Mouse (Mus musculus): Measurements from ENCODE around the gene Ugt1a7c.
"Not testable (repeated sequence)": the region's sequence is repeated elsewhere in the genome, so short reads cannot be mapped to it uniquely, and the experiment has no call there.

The Ugt1a7c gene

DNA sequence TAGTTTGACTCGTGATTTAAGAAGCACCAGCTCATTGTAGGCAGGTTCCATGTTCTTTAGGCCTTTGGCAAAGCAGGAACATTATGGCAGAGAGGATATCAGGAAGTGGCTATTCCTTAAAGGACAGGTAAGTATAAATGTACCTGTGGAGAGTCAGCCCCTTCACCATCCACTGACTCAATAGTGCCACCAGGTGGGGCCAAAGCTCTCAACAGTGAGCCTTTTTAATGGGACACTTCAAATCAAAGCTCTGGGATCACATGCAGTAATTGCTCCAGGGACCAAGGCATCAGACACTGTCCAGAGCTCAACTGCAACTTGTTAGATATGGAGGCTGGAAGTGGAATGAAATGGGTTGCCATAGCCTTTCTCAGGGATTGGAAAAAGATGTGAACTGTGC lies 26.7 kb downstream of the Ugt1a7c start:
- peak; percentile 55 for DNase-seq

DNA sequence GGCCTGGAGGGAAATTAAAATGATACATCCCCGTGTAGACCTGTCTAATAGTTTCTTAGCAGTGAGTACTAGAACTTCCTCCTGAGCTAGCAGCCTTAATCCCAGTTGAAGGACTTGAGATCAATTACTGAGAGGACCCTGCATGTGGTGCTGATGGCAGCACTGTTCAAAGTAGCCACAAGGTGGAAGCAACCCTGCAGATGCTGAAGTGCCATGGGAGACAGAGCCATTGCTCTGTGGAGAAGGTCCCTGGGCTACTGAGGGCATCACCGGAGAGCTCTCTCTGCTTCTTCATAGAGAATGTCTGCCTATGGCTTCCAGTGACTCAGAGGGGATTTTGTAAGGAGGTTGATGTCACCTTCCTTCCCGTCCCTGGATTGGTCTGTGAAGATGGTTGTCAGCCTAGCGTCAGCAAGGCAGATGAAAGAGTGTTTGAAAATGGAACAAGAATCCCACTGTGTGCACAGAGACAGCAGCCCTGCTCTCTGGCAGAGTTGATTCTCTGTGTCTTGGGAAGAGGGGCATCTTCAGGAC lies 31.0 kb downstream of the Ugt1a7c start:
- DNase-seq = not testable (repeated sequence)

DNA sequence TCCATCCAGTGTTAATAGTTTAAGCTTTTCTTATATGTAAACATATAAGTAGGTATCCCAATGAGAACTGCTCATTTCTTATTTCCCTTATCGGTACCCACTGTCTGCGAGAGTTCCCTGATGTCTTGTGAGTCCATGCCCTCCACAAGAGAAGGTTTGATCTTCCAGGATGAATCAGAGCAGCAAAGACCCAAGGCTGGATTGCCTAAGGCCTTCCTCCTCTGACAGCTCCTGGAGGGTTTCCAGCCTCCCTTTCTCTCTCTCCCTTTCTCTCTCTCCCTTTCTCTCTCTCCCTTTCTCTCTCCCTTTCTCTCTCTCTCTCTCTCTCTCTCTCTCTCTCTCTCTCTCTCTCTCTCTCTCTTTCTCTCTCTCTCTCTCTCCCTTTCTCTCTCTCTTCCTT lies 34.2 kb downstream of the Ugt1a7c start:
- not testable (repeated sequence) for DNase-seq

DNA sequence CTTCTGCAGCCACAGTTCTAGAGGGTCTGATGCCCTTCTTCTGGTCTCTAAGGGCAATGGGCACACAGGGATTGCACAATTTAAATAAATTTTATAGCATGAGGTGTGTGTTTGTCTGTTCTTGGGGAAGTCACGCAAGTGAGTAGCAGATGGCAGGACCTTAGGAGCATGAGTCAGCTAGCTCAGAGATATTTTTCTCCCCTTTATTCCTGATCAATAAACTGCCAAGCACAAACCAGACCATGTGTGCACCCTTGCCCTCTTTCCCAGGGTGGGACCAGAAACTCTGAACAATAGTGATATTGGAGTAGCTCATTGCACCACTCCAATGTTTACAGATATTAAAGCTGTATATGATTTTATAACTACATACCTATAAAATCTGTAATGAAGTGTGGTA lies 35.4 kb downstream of the Ugt1a7c start:
- DNase-seq = not testable (repeated sequence)

- DNase-seq = no peak
These were observed 39.1 kb downstream of the Ugt1a7c start for GRCm38 (mm10) chr1:88133908-88134456.

GRCm38 (mm10) chr1:88134457-88135011 lies 39.7 kb downstream of the Ugt1a7c start, which contains the start of gene Ugt1a6a:
Gene Ugt1a6a, plus strand, starts transcription at chr1:88134809.
- DNase-seq = peak; percentile 96

GRCm38 (mm10) chr1:88135229-88135904 lies 40.5 kb downstream of the Ugt1a7c start:
- not testable (repeated sequence) for DNase-seq

DNA sequence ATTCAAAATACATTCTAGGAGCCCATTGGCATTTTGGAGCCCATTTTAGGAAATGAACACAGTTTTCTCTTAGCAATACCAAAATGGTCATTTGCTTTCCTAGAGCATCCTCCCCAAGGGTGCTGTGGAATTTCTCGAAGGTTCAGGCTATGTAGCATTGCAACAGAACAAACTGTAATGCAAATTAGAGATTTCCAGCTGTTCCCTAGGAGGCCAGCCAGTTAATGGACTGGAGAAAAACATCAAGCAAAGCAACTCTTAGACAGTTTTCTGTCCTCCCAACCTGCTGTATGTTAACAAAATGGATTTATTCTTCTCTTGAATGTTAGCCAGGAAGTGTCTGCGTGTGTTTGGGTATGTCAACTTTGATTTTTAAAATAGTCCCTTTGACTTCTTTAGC lies 41.8 kb downstream of the Ugt1a7c start:
- no peak for DNase-seq

- DNase-seq = no peak
These were observed 42.4 kb downstream of the Ugt1a7c start for GRCm38 (mm10) chr1:88137264-88137663.

DNA sequence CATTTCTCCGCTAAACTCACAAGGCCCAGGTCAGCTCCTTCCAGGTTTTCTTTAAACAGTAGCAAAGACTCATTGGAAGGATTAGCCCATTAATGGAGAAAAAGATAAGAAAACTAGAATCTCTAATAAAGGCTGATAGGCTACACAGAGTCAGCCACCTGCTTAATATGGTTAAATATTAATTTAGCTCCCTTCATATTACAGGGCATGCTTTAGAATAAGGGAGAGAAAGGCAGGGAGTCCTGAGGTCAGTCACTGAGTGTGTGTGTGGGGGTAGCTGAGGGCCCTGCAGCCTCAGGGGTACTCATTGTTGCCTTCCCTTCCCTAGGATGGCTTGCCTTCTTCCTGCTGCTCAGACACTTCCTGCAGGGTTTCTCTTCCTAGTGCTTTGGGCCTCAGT lies 43.3 kb downstream of the Ugt1a7c start:
- no peak for DNase-seq

- DNase-seq = not testable (repeated sequence)
These were observed 45.6 kb downstream of the Ugt1a7c start for GRCm38 (mm10) chr1:88140492-88140891.

GRCm38 (mm10) chr1:88143966-88144675 lies 49.3 kb downstream of the Ugt1a7c start:
- DNase-seq = peak; percentile 89

DNA sequence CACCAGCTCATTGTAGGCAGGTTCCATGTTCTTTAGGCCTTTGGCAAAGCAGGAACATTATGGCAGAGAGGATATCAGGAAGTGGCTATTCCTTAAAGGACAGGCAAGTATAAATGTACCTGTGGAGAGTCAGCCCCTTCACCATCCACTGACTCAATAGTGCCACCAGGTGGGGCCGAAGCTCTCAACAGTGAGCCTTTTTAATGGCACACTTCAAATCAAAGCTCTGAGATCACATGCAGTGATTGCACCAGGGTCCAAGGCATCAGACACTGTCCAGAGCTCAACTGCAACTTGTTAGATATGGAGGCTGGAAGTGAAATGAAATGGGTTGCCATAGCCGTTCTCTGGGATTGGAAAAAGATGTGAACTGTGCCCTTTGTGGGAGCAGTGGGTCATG lies 50.4 kb downstream of the Ugt1a7c start:
- DNase-seq = not testable (repeated sequence)

DNA sequence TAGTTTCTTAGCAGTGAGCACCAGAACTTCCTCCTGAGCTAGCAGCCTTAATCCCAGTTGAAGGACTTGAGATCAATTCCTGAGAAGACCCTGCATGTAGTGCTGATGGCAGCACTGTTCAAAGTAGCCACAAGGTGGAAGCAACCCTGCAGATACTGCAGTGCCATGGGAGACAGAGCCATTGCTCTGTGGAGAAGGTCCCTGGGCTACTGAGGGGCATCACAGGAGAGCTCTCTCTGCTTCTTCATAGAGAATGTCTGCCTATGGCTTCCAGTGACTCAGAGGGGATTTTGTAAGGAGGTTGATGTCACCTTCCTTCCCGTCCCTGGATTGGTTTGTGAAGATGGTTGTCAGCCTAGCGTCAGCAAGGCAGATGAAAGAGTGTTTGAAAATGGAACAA lies 55.3 kb downstream of the Ugt1a7c start:
- not testable (repeated sequence) for DNase-seq

- DNase-seq = no peak
These were observed 63.6 kb downstream of the Ugt1a7c start for GRCm38 (mm10) chr1:88158430-88158829.

DNA sequence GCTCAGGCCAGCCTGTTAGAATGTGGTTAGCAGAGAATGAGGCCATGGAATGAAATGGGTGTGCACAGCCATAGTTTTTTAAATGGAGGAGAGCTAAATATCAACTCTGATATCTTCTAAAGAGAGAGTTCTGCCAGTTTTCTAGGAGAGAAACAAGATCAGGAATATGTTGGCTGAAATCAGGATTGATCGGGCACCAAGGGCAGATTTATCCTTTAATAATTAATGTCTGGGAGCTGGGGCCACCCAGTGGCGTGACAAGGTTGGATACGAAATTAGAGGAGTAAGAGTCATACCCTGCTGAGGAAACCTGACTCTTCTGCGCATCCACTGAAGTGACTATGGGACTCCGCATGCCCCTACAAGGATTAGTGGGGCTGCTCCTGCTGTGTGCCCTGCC lies 70.8 kb downstream of the Ugt1a7c start, which contains the start of gene Ugt1a5:
Ugt1a5 (plus strand) TSS at position 302 of the 400 bp plus-strand sequence.
- DNase-seq = no peak

DNA sequence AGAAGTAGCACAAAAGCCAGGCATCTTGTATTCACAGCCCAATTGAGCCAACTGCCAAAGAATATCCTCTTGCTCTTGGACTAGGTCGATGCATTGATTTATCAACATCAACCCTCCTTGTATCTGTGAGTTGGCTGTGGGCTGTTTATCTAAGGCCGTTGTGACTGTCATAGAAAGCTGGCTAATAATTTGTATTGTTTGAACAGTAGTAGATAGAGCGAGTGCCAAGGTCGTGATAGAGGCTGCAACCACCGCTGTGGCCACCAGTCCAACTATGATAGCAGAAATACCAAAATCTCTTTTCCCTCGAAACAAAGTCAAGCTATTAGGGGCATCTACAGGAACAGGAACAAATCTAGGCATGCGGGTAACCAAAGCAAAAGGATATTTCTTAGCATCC lies 77.3 kb downstream of the Ugt1a7c start:
- DNase-seq = not testable (repeated sequence)

DNA sequence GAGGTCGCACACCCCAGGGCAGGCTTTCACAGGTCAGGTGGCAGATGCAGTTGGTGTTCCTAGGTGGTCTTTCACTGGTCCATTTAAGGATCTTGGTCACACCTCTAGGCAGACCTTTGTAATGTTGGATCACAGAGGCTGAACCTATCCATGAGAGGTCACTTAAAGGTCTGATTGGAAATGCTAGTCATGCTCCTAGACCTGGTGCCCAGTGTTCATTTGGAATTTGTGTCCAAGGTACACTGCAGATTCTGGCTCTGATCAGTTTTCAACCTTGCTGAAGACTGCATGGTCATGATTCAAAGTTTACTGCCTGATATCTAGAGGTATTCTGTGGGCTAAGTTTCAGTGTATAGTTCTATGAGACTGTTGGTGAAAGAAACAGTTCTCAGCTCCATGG lies 84.8 kb downstream of the Ugt1a7c start:
- DNase-seq = peak; percentile 41

- DNase-seq = peak; percentile 55
These were observed 91.6 kb downstream of the Ugt1a7c start for GRCm38 (mm10) chr1:88186325-88186935.

DNA sequence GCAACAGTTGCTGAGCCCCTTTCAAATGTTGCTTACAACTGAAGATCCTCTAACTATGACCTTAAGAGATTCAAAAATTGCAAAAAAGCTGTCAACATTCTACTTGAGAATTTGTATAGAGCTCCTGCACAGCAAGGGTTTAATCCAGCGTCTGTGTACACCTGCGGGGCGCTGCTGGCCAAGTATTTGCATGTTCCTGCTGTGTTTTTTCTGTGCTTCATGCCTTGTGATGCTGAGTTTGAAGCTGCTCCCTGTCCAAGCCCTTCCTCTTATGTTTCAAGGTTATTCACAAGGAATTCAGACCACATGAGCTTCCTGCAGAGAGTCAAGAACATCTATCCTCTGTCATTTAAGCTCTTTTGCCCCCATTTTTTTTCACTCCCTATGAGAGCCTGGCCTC lies 97.3 kb downstream of the Ugt1a7c start:
- DNase-seq = peak; percentile 83

DNA sequence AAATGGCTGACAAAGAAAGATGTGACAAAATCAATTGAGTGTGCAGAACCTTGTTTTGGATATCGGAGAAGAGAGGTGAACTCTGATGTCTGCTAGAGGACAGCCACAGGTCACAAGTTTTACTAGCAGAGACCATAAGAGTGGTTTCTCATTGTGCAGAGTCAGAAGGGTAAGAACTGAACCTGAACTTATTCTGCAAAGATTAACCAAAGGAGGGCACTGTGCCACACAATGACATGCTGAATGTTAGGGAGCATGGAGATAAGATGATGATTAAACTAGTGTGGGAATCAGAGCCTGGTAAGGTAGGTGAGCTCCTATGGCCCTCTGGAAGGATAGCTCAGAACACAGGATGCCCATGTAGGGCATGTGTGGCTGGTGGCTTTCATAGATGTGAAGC lies 100.8 kb downstream of the Ugt1a7c start:
- DNase-seq = peak; percentile 45

DNA sequence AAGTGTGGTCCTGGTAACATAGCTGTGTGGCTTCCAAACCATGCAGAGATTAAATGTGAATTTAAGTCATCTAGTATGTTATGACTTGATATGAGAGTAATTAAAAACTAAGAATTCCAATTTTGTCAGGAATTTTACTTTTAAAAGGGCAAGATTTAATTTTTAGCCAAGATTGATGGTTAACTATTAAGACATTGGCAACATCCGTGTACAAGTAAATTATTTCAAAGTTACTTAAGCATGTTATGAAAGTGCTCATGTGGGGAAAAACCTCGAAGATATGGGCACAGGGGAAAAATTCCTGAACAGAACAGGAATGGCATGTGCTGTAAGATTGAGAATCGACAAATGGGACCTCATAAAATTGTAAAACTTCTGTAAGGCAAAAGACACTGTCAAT lies 102.6 kb downstream of the Ugt1a7c start:
- peak; percentile 22 for DNase-seq

DNA sequence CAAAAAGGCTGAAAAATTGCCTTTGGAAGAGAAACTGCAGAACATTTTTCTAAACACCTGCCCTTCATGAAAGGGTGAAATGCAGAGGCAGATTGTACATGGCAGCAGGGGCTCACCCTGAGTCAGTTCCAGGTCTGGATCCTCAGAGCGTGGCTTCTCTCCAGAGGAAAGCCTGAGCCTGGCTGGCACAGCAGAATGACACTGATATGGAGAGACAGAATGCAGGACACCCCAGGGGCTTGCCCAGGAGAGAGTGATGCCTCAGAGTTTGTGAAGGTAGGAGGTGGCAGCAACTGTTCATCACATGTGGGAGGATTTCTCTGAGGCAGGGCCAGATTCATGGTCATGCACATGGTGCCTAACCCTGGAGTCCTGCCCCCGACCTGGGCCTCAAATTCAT lies 105.1 kb downstream of the Ugt1a7c start:
- peak; percentile 80 for DNase-seq

All from heart, adult 11 months (tissue).